Mouse (Mus musculus): ENCODE measurements at regions not wholly inside any gene's neighbourhood (a gene's known extent, or its start where the extent isn't known, plus 50 kb on each side); places are given as distances from the start of the nearest gene placed in this dataset.
A peak's percentile ranks its signal among the peaks of the same experiment; 100 is the strongest.

- Histone ChIP-seq H3K4me1 (ENCODE audit: control insufficient read depth, insufficient read depth, low read length) (no peaks in the 10 kb centered on the region), H3K9ac (ENCODE audit: low read depth, low read length) (no peak overlapping the region), H3K27me3 (ENCODE audit: control insufficient read depth, insufficient read depth, low read length) (no peaks in the 10 kb centered on the region), H3K27ac (no peak overlapping the region), H3K79me2 (replicated peaks; ENCODE audit: control insufficient read depth, insufficient read depth, low read length) (no peaks in the 10 kb centered on the region), H3K4me3 (no peak overlapping the region), H3K36me3 (ENCODE audit: control insufficient read depth, insufficient read depth, low read length) (no peaks in the 10 kb centered on the region)
- intact Hi-C loops (cut with DNase I) = no loop called here
- no peak for TF ChIP-seq EP300 (IDR thresholded peaks at IDR 0.05; ENCODE audit: insufficient read depth, low read depth, low read length)
- no peak for TF ChIP-seq CTCF (IDR thresholded peaks at IDR 0.05)
- no peak for TF ChIP-seq POLR2A (IDR thresholded peaks at IDR 0.05; ENCODE audit: insufficient read depth, low read depth, low read length)
- WGBS = 81% methylated on average over 10 of the region's 10 CpGs
- DNase-seq = no peak
Observed at GRCm38 (mm10) chr12:77539661-77540431, 301.9 kb downstream of the Fut8 start.

- Histone ChIP-seq H3K4me1 (ENCODE audit: control insufficient read depth, insufficient read depth, low read length) (no peaks in the 10 kb centered on the region), H3K27me3 (ENCODE audit: control insufficient read depth, insufficient read depth, low read length) (no peaks in the 10 kb centered on the region), H3K27ac (no peak overlapping the region), H3K4me3 (no peak overlapping the region), H3K9ac (ENCODE audit: low read depth, low read length) (no peak overlapping the region), H3K36me3 (ENCODE audit: control insufficient read depth, insufficient read depth, low read length) (no peaks in the 10 kb centered on the region), H3K79me2 (replicated peaks; ENCODE audit: control insufficient read depth, insufficient read depth, low read length) (no peaks in the 10 kb centered on the region)
- TF ChIP-seq CTCF (IDR thresholded peaks at IDR 0.05) (no peak), POLR2A (IDR thresholded peaks at IDR 0.05; ENCODE audit: insufficient read depth, low read depth, low read length) (no peak), EP300 (IDR thresholded peaks at IDR 0.05; ENCODE audit: insufficient read depth, low read depth, low read length) (no peak)
- intact Hi-C loops (cut with DNase I) = no loop called here
- WGBS = 72% methylated on average over 10 of the region's 10 CpGs
- DNase-seq = no peak
Observed at GRCm38 (mm10) chr12:77541051-77541765, 303.3 kb downstream of the Fut8 start.

DNA sequence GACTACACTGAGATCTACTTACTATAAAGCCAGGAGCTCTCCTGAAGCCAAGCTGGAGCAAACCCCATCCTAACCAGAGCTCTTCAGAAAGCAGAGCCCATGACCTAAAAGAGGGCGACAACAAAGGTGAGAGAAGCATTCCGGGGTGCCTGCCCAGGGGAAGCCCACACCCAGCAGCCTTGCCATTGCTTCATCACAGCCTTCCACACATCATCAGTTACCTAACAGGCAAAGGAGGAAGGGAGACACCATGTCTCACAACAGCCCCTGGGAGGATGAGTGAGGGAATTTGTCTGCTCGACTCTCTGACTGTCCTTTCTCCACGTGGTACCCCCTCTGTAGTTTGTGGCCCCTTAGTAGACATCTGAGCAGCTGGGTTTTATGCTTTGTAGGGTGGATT lies 303.9 kb downstream of the Fut8 start:
- WGBS = 74% methylated on average over 4 of the region's 4 CpGs
- H3K27me3 ChIP-seq (ENCODE audit: control insufficient read depth, insufficient read depth, low read length) = no peaks in the 10 kb centered on the region
- no peak overlapping the region for H3K4me3 ChIP-seq
- no peak for DNase-seq
- no peaks in the 10 kb centered on the region for H3K36me3 ChIP-seq (ENCODE audit: control insufficient read depth, insufficient read depth, low read length)
- TF ChIP-seq EP300 (IDR thresholded peaks at IDR 0.05; ENCODE audit: insufficient read depth, low read depth, low read length) (no peak), POLR2A (IDR thresholded peaks at IDR 0.05; ENCODE audit: insufficient read depth, low read depth, low read length) (no peak), CTCF (IDR thresholded peaks at IDR 0.05) (no peak)
- H3K27ac ChIP-seq = no peak overlapping the region
- H3K79me2 ChIP-seq (replicated peaks; ENCODE audit: control insufficient read depth, insufficient read depth, low read length) = no peaks in the 10 kb centered on the region
- intact Hi-C loops (cut with DNase I) = no loop called here
- no peaks in the 10 kb centered on the region for H3K4me1 ChIP-seq (ENCODE audit: control insufficient read depth, insufficient read depth, low read length)
- no peak overlapping the region for H3K9ac ChIP-seq (ENCODE audit: low read depth, low read length)

GRCm38 (mm10) chr12:77543651-77544050 lies 305.7 kb downstream of the Fut8 start:
- TF ChIP-seq CTCF (IDR thresholded peaks at IDR 0.05) = no peak
- TF ChIP-seq POLR2A (IDR thresholded peaks at IDR 0.05; ENCODE audit: insufficient read depth, low read depth, low read length) = no peak
- no peak for TF ChIP-seq EP300 (IDR thresholded peaks at IDR 0.05; ENCODE audit: insufficient read depth, low read depth, low read length)

DNA sequence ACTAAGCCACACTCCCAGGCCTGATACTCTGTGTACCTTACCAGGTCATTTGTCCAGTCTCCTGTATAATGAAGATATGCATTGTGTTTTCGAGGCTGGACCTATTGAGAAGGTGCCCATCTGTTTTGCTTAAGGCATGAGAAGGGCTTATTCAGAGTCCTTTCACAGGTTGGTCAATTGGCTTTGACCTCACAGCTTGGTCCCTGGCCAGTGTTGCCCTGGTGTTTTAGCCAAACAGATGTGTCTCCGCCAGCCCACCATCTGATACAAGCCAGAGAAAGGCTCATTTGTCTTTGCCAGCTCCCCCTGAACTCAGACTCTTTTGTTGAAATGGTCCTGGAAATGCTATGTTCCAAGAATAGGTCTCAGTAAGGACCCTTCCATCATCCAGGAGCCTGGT lies 308.2 kb downstream of the Fut8 start:
- Histone ChIP-seq H3K27ac (no peak overlapping the region), H3K9ac (ENCODE audit: low read depth, low read length) (no peak overlapping the region), H3K27me3 (ENCODE audit: control insufficient read depth, insufficient read depth, low read length) (no peaks in the 10 kb centered on the region), H3K4me1 (ENCODE audit: control insufficient read depth, insufficient read depth, low read length) (no peaks in the 10 kb centered on the region), H3K4me3 (no peak overlapping the region), H3K36me3 (ENCODE audit: control insufficient read depth, insufficient read depth, low read length) (no peaks in the 10 kb centered on the region), H3K79me2 (replicated peaks; ENCODE audit: control insufficient read depth, insufficient read depth, low read length) (no peaks in the 10 kb centered on the region)
- TF ChIP-seq POLR2A (IDR thresholded peaks at IDR 0.05; ENCODE audit: insufficient read depth, low read depth, low read length) = no peak
- no peak for TF ChIP-seq CTCF (IDR thresholded peaks at IDR 0.05)
- TF ChIP-seq EP300 (IDR thresholded peaks at IDR 0.05; ENCODE audit: insufficient read depth, low read depth, low read length) = no peak
- intact Hi-C loops (cut with DNase I) = no loop called here
- 62% methylated on average over 2 of the region's 2 CpGs for WGBS
- DNase-seq = no peak

More at GRCm38 (mm10) chr12:77543651-77544050, 305.7 kb downstream of the Fut8 start:
- H3K4me3 ChIP-seq = no peak overlapping the region
- H3K36me3 ChIP-seq (ENCODE audit: control insufficient read depth, insufficient read depth, low read length) = no peaks in the 10 kb centered on the region
- H3K27ac ChIP-seq = no peak overlapping the region
- no peak overlapping the region for H3K9ac ChIP-seq (ENCODE audit: low read depth, low read length)
- intact Hi-C loops (cut with DNase I) = no loop called here
- H3K4me1 ChIP-seq (ENCODE audit: control insufficient read depth, insufficient read depth, low read length) = no peaks in the 10 kb centered on the region
- 75% methylated on average over 6 of the region's 6 CpGs for WGBS
- H3K79me2 ChIP-seq (replicated peaks; ENCODE audit: control insufficient read depth, insufficient read depth, low read length) = no peaks in the 10 kb centered on the region
- no peak for DNase-seq
- no peaks in the 10 kb centered on the region for H3K27me3 ChIP-seq (ENCODE audit: control insufficient read depth, insufficient read depth, low read length)

DNA sequence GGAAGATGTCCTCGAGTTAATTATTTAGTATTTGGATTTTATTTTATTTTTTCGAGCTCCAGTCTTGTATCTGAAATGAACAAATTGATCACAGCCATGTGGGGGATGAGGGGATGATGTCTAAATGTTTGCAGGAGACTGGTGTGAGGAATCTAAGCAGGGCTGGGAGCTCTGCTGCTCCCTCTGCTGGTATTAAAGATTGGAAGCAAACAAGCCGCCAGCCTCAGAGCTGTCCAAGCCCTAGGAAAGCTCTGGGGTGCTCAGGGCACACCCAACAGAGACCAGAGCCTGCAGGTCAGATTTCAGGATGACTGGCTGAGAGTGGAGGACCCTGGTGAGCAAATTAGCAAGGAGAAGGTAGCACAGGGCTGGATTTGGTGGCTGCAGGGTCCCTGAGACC lies 330.4 kb downstream of the Fut8 start:
- Histone ChIP-seq H3K79me2 (replicated peaks; ENCODE audit: control insufficient read depth, insufficient read depth, low read length) (no peaks in the 10 kb centered on the region), H3K36me3 (ENCODE audit: control insufficient read depth, insufficient read depth, low read length) (no peaks in the 10 kb centered on the region), H3K9ac (ENCODE audit: low read depth, low read length) (no peak overlapping the region), H3K4me3 (no peak overlapping the region), H3K4me1 (ENCODE audit: control insufficient read depth, insufficient read depth, low read length) (no peaks in the 10 kb centered on the region), H3K27me3 (ENCODE audit: control insufficient read depth, insufficient read depth, low read length) (no peaks in the 10 kb centered on the region), H3K27ac (no peak overlapping the region)
- WGBS = 6% methylated on average over 3 of the region's 3 CpGs
- intact Hi-C loops (cut with DNase I) = loop anchor here (1.0 to 2.0 kb wide), 2 partner anchors 327 to 567 kb away; no protein-coding TSS in a partner anchor
- peak; percentile 13 to 24 for DNase-seq
- TF ChIP-seq CTCF (IDR thresholded peaks at IDR 0.05) (peak; percentile 82), POLR2A (IDR thresholded peaks at IDR 0.05; ENCODE audit: insufficient read depth, low read depth, low read length) (no peak)

Measured in heart, adult 2 months (tissue).